Mouse (Mus musculus) embryonic fibroblast, embryonic 13.5 days (primary cell): ENCODE measurements around the gene Fbxo47.

Experiments
- CTCF ChIP-seq: IDR thresholded peaks from 2 replicates; pipeline ENCODE4 v1.5.1; 2011; ENCODE audit warnings: mild to moderate bottlenecking, control low read depth, low read length, moderate library complexity, borderline replicate concordance; ENCODE audit not compliant: insufficient read depth
- POLR2A ChIP-seq: IDR thresholded peaks from 2 replicates; pipeline ENCODE4 v1.6.1; 2011; ENCODE audit warnings: low read depth, mild to moderate bottlenecking, control low read depth, low read length, moderate library complexity

- TF ChIP-seq CTCF (no peak), POLR2A (no peak)
Observed at GRCm38 (mm10) chr11:97826414-97826813, 57.5 kb downstream of the Fbxo47 start.
